Mouse (Mus musculus) cortical plate, adult 2 months (tissue): ENCODE results near the gene Srek1ip1. TPM values are rescaled to one million over a fixed set of nuclear protein-coding genes. Genes with fewer than 3 reads are reported as not detected.

ENCODE experiments used
- H3K27ac ChIP-seq: fragments of 200-500 bp; 2 replicates; pipeline ENCODE4 v1.5.1; 2012; ENCODE audit warnings: low read length, control low read depth, inconsistent platforms; ENCODE audit not compliant: insufficient read depth
- H3K4me1 ChIP-seq: fragments of 200-500 bp; 2 replicates; pipeline ENCODE4 v1.6.1; 2011; ENCODE audit warnings: low read length; ENCODE audit not compliant: control insufficient read depth, insufficient read depth
- H3K4me3 ChIP-seq: fragments of 200-500 bp; 2 replicates; pipeline ENCODE4 v1.5.1; 2011; ENCODE audit warnings: mild to moderate bottlenecking, low read length, control low read depth; ENCODE audit not compliant: insufficient read depth
- CTCF ChIP-seq: fragments of 200-500 bp; IDR thresholded peaks from 2 replicates; pipeline ENCODE4 v1.5.1; 2011; ENCODE audit warnings: mild to moderate bottlenecking, control low read depth, low read length; ENCODE audit not compliant: insufficient read depth; ENCODE audit errors: extremely low read depth
- POLR2A ChIP-seq: fragments of 200-500 bp; IDR thresholded peaks from 2 replicates; pipeline ENCODE4 v1.6.1; 2011; ENCODE audit warnings: mild to moderate bottlenecking, low read length, control low read depth; ENCODE audit not compliant: insufficient read depth; ENCODE audit errors: extremely low read depth
- polyA plus RNA-seq: library from polyadenylated mRNA; depleted of rRNA; stranded (reverse); fragments of >200 nt; gene quantifications from 2 replicates; pipeline ENCODE4 v1.2.3, GENCODE M21; 2012; rRNA removed

Srek1ip1 gene
- polyA plus RNA-seq, 1 experiment: 18.2 TPM

GRCm38 (mm10) chr13:104886308-104887032 lies 94.2 kb downstream of the Srek1ip1 start:
- TF ChIP-seq POLR2A (no peak), CTCF (no peak)
- Histone ChIP-seq H3K27ac (no peak overlapping the region), H3K4me1 (no peaks in the 10 kb centered on the region), H3K4me3 (no peak overlapping the region)

Other genes with a start within 250 kb of the Srek1ip1 start
- 14.4 and 15.8 TPM in 2 replicates for gene Cwc27, start 24.7 kb downstream of the Srek1ip1 start, polyA plus RNA-seq
- 0.10 TPM in 1 of 2 replicates, not detected in the other for gene Shisal2b, start 71.4 kb downstream of the Srek1ip1 start, polyA plus RNA-seq